Mouse (Mus musculus) gastrocnemius, postnatal 14 days (tissue): ENCODE data around the gene Dtl. TPM values are rescaled to one million over a fixed set of nuclear protein-coding genes. Genes with fewer than 3 reads are reported as not detected.

ENCODE experiments used
- DNase-seq: peaks from one replicate; pipeline ENCODE4 v3.0.0; 2021; ENCODE audit warnings: mixed read lengths
- intact Hi-C: fragments of 180-260 bp; cut with DNase I; formaldehyde crosslinking; loops from one replicate; pipeline ENCODE4 v1.15.1; 2025; ENCODE audit warnings: low total_unique reads
- total RNA-seq, 2 experiments: library from RNA; stranded (reverse); gene quantifications; 2 replicates each; pipeline ENCODE4 v1.2.3; 2021

Gene Dtl
- total RNA-seq, 2 experiments from 2014 or later: 1.00 to 2.0 TPM

- DNase-seq: no peak
- intact Hi-C loops: no loop called here
These were observed 9.1 kb upstream of the Dtl start for GRCm38 (mm10) chr1:191584483-191584882.

GRCm38 (mm10) chr1:191583836-191584235, 8.5 kb upstream of the Dtl start:
- no peak for DNase-seq
- intact Hi-C loops: loop anchor here (2.0 kb wide), 1 partner anchor 233 kb away; no protein-coding TSS in a partner anchor

- intact Hi-C loops: loop anchor here (2.0 kb wide), 1 partner anchor 235 kb away; no protein-coding TSS in a partner anchor
- DNase-seq: no peak
These were observed 6.3 kb upstream of the Dtl start for GRCm38 (mm10) chr1:191581641-191582040.

DNA sequence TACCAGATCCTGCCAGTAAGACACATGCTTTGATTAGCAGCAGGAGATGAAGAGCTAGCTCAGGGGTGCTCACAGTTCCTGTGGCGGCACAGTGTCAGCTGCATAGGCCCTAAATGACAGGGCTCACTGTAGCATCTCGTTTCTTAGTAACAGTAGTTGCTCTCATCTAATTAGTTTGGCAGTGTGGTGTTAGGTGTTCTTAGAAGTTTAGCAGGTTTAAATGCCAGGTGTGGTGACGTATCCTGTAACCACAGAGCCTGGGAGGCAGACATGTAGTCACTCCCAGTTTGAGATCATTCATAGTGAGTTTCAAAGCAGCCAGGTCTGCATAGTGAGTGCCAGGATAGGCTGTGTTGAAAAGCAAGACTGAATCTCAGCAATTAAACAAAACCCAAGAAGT, 4.2 kb upstream of the Dtl start:
- DNase-seq: no peak
- intact Hi-C loops: no loop called here

DNA sequence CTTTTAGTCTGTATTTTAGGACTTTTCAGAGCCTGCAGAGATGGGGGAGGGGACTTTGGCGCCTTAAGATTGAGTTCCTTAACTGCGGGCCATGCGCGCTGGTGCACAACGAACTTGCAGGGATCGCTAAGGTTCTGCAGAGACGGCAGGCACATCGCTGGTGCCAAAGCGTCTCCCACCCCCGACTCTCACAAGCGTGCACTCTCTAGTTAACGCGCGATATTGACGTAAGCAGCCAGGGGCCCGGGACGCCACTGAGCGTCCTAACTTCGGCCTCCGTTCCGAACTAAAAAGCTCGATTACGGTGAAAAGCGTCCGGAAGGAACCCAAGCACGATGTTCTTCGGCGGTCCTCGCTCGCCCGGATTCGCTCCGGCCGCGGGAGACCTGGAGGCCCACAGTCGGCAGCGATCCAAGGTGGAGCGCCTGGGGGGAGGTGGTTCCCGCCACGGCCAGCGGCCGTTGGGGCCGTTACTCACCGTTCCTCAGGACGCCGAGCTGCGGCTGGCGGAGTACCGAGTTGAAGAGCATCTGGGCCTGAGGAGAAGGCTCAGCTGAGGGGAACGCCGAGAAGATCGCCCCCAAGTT, 380 bp downstream of the Dtl start:
- DNase-seq: no peak
- intact Hi-C loops: no loop called here

- intact Hi-C loops: no loop called here
- no peak for DNase-seq
These were observed 1.3 kb downstream of the Dtl start for GRCm38 (mm10) chr1:191573906-191574639.

DNA sequence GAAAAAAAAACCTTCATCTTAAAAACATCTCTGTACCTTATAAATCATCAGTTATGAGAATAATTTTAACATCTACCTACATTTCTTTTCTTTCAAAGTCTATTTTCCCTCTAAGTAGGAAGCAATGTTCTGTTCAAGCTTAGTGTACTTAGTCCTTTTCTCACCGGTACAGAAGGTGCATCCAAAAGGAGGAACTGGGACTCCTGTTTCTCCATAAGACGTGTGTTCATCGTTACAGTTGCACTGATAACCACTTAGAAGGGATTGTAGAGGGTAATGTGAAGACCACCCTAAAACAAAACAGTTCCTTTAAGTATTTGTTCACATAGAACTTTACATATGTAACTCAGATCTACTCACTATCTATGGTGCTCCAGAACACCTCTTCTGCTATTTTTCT, 4.9 kb downstream of the Dtl start:
- intact Hi-C loops: no loop called here
- no peak for DNase-seq

DNA sequence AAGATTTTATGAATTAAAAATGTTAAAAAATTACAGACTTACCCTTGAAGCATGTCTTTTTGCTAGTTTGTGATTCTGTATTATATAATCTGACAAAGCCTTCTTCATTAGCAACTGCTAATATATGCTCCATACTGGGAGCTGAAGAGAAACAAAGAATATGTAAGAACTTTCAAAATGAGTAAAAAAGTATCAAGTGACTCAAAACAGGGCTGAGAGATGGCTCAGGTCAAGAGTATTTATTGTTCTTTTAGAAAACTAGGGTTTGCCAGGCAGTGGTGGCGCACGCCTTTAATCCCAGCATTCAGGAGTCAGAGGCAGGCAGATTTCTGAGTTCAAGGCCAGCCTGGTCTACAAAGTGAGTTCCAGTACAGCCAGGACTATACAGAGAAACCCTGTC, 5.7 kb downstream of the Dtl start:
- intact Hi-C loops: loop anchor here (5.0 to 10.0 kb wide), 3 partner anchors 175 to 255 kb away; partner anchors contain the start of gene Nenf
- DNase-seq: no peak

DNA sequence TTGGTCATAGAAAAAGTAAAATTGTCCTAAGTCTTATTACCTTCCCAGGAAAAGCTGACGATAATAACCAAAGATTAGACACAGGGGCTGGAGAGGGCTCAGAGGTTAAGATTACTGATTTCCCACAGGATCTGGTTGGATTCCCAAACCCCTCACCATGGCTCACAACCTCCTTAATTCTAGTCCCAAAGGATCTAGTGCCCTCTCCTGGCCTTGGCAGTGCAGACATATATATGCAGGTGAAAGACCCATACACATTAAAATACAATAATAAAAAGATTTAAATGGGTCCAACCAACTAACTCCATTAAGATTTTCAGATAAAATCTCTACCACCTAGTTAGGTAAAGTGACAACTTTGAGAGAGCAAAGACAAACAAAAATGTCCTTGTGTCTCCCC, 7.5 kb downstream of the Dtl start:
- intact Hi-C loops: loop anchor here (5.0 to 10.0 kb wide), 3 partner anchors 173 to 253 kb away; partner anchors contain the start of gene Nenf
- no peak for DNase-seq

- no peak for DNase-seq
- intact Hi-C loops: loop anchor here (10.0 kb wide), 2 partner anchors 168 to 248 kb away; partner anchors contain the start of gene Nenf
These were observed 12.4 kb downstream of the Dtl start for GRCm38 (mm10) chr1:191562823-191563365.

DNA sequence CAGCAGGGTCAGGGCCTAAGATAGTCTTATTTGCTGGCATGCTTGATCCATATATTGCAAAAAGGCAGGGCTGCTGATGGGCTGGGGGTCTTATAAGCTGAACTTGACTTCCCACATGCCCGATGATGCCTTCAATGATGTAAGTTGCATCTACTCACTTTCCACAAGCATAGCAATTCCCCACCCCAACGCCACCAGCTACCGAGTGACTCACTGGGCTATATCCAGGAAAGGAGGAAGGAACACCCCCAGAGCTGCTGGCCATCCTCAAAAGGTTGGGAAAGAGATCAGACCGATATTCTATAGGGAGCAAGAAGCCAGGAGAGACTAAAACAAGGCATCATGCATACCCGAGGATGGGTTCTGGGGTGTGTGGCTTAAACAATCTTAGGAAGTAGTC, 15.6 kb downstream of the Dtl start:
- intact Hi-C loops: loop anchor here (10.0 kb wide), 3 partner anchors 105 to 245 kb away; partner anchors contain the start of gene Nenf
- no peak for DNase-seq

- intact Hi-C loops: loop anchor here (10.0 kb wide), 1 partner anchor 102 kb away; no protein-coding TSS in a partner anchor
- no peak for DNase-seq
These were observed 18.2 kb downstream of the Dtl start for GRCm38 (mm10) chr1:191557109-191557508.

- DNase-seq: no peak
- intact Hi-C loops: loop anchor here (10.0 kb wide), 1 partner anchor 96 kb away; no protein-coding TSS in a partner anchor
These were observed 24.6 kb downstream of the Dtl start for GRCm38 (mm10) chr1:191550786-191551185.

- intact Hi-C loops: no loop called here
These were observed 31.6 kb downstream of the Dtl start for GRCm38 (mm10) chr1:191543747-191544146.

DNA sequence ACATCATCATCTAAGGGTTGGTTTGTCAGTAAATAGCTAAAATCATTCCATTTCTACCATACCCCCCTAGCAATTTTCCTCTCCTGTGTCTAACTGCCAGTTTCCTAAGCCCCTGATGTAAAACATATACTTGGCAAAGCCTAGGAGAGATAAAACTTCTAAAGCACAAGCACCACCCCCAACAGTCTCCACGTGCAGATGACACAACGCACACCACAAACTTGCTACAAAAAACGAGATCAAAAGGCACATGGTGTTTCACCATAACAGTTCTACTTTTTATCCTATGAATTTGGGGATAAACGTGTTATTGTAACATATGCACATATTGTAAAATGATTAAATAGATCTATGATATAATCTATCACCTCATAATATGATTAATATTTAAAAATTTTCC, 33.7 kb downstream of the Dtl start:
- no peak for DNase-seq
- intact Hi-C loops: no loop called here

More at GRCm38 (mm10) chr1:191543747-191544146, 31.6 kb downstream of the Dtl start:
- no peak for DNase-seq

- intact Hi-C loops: no loop called here
- DNase-seq: no peak
These were observed 34.3 kb downstream of the Dtl start for GRCm38 (mm10) chr1:191541014-191541413.

- intact Hi-C loops: no loop called here
- no peak for DNase-seq
These were observed 35.0 kb downstream of the Dtl start for GRCm38 (mm10) chr1:191540300-191540699.

DNA sequence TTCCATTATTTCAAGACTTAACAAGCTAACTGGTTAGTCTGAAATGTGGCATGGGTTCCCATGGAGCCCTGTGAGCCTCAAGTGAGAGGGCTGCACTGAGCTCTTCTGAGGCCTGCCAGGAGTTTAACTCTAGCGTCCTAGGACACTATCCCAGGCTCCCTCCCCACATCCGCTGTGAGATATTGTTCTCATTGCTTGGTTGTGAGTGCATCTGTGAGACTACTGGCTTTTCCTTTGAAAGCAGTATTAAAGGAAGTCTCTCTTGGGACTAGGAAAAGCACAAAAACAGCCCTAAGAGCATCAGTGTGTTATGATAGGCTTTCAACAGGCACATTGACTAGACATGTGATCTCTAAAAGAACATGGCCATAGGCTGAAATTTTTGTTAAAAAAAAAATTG, 40.4 kb downstream of the Dtl start:
- intact Hi-C loops: no loop called here

GRCm38 (mm10) chr1:191531023-191531422, 44.3 kb downstream of the Dtl start:
- intact Hi-C loops: no loop called here

More for the DNA sequence above, 40.4 kb downstream of the Dtl start:
- no peak for DNase-seq

GRCm38 (mm10) chr1:191529406-191529805, 45.9 kb downstream of the Dtl start:
- intact Hi-C loops: no loop called here
- DNase-seq: peak; percentile 74

More at GRCm38 (mm10) chr1:191531023-191531422, 44.3 kb downstream of the Dtl start:
- no peak for DNase-seq
